Mouse (Mus musculus) bone marrow, adult 2 months (tissue): ENCODE measurements around the gene Rhox2e. TPM values are rescaled to one million over a fixed set of nuclear protein-coding genes. Genes with fewer than 3 reads are reported as not detected.
"Not testable (repeated sequence)": the region's sequence is repeated elsewhere in the genome, so short reads cannot be mapped to it uniquely, and the experiment has no call there.

Experiments used
- H3K27ac ChIP-seq: fragments of 200-500 bp; 2 replicates; pipeline ENCODE4 v1.5.1; 2012; ENCODE audit warnings: low read depth, mild to moderate bottlenecking, control low read depth, inconsistent platforms, low read length; ENCODE audit not compliant: control insufficient read depth, poor library complexity, insufficient read depth
- H3K4me1 ChIP-seq: fragments of 200-500 bp; 2 replicates; pipeline ENCODE4 v1.6.1; 2011; ENCODE audit warnings: low read length; ENCODE audit not compliant: control insufficient read depth, insufficient read depth
- H3K4me3 ChIP-seq: fragments of 200-500 bp; replicated peaks from 2 replicates; pipeline ENCODE3; 2011; ENCODE audit warnings: mild to moderate bottlenecking, low read depth, low read length, control low read depth; ENCODE audit not compliant: control insufficient read depth
- WGBS: fragments of 180-500 bp; shearing (Covaris S2); methylation state at CpG from one replicate; pipeline ENCODE4 v1.1.7; 2018; 5-methylcytosine and 5-hydroxymethylcytosine counted together
- polyA plus RNA-seq: library from polyadenylated mRNA; stranded (reverse); fragments of >200 nt; gene quantifications from 2 replicates; pipeline ENCODE4 v1.2.4, GENCODE M21; 2011; ENCODE audit warnings: low replicate concordance; ENCODE audit not compliant: missing spikeins, insufficient read depth, insufficient read length

Gene Rhox2e
- not detected in 2 replicates for polyA plus RNA-seq

GRCm38 (mm10) chrX:37530152-37530551 lies at the start of gene Rhox2e:
Gene Rhox2e (plus strand): TSS chrX:37530452.
- not testable (repeated sequence) for H3K27ac ChIP-seq, H3K4me3 ChIP-seq, H3K4me1 ChIP-seq
- 92% methylated on average over 2 of the region's 8 CpGs for WGBS

- H3K4me3 ChIP-seq, H3K4me1 ChIP-seq, H3K27ac ChIP-seq: not testable (repeated sequence)
- 91% methylated on average over 12 of the region's 18 CpGs for WGBS
Measured at GRCm38 (mm10) chrX:37514059-37514458, 16.2 kb upstream of the Rhox2e start, which contains the start of gene Rhox4d. Gene Rhox4d (plus strand): TSS chrX:37514359.

- not testable (repeated sequence) for H3K27ac ChIP-seq, H3K4me1 ChIP-seq, H3K4me3 ChIP-seq
- WGBS, result 86% methylated on average over 1 of the region's 4 CpGs
Measured at GRCm38 (mm10) chrX:37541719-37542118, 11.5 kb downstream of the Rhox2e start, which contains the start of gene Rhox3e. Gene Rhox3e (plus strand): TSS chrX:37542019.

GRCm38 (mm10) chrX:37557112-37557511 lies 26.9 kb downstream of the Rhox2e start, which contains the start of gene Rhox4e:
Gene Rhox4e (plus strand): TSS chrX:37557412.
- H3K27ac ChIP-seq, H3K4me1 ChIP-seq, H3K4me3 ChIP-seq: not testable (repeated sequence)
- 80% methylated on average over 10 of the region's 18 CpGs for WGBS

- H3K4me3 ChIP-seq, H3K27ac ChIP-seq, H3K4me1 ChIP-seq: not testable (repeated sequence)
- WGBS, result 80% methylated on average over 8 of the region's 8 CpGs
Measured at GRCm38 (mm10) chrX:37571105-37571504, 40.9 kb downstream of the Rhox2e start, which contains the start of gene Rhox2f. Gene Rhox2f (plus strand): TSS chrX:37571405.

- WGBS, result 41% methylated on average over 2 of the region's 2 CpGs
- H3K4me1 ChIP-seq, H3K4me3 ChIP-seq, H3K27ac ChIP-seq: not testable (repeated sequence)
Measured at GRCm38 (mm10) chrX:37572638-37573037, 42.4 kb downstream of the Rhox2e start.

GRCm38 (mm10) chrX:37580692-37581091 lies 50.4 kb downstream of the Rhox2e start, which contains the start of gene Rhox3f:
Gene Rhox3f (plus strand): TSS chrX:37580992.
- not testable (repeated sequence) for H3K27ac ChIP-seq, H3K4me1 ChIP-seq, H3K4me3 ChIP-seq

Other genes starting within 250 kb of the Rhox2e start
- not detected in 2 replicates for gene Rhox3a2, start 150.4 kb upstream of the Rhox2e start, polyA plus RNA-seq
- not detected in 2 replicates for gene Rhox4a2, start 139.6 kb upstream of the Rhox2e start, polyA plus RNA-seq
- not detected in 2 replicates for gene Rhox2b, start 118.4 kb upstream of the Rhox2e start, polyA plus RNA-seq
- not detected in 2 replicates for gene Rhox4b, start 98.0 kb upstream of the Rhox2e start, polyA plus RNA-seq
- gene Rhox2c, start 76.8 kb upstream of the Rhox2e start, polyA plus RNA-seq, result not detected in 2 replicates
- gene Rhox3c, start 71.9 kb upstream of the Rhox2e start, polyA plus RNA-seq, result not detected in 2 replicates
- not detected in 2 replicates for gene Rhox4c, start 50.1 kb upstream of the Rhox2e start, polyA plus RNA-seq
- gene Rhox2d, start 37.0 kb upstream of the Rhox2e start, polyA plus RNA-seq, result not detected in 2 replicates
- gene Rhox4d, start 16.1 kb upstream of the Rhox2e start, polyA plus RNA-seq, result not detected in 2 replicates
- not detected in 2 replicates for gene Rhox3e, start 11.6 kb downstream of the Rhox2e start, polyA plus RNA-seq
- gene Rhox4e, start 27.0 kb downstream of the Rhox2e start, polyA plus RNA-seq, result not detected in 2 replicates
- gene Rhox2f, start 41.0 kb downstream of the Rhox2e start, polyA plus RNA-seq, result not detected in 2 replicates
- gene Rhox3f, start 50.5 kb downstream of the Rhox2e start, polyA plus RNA-seq, result not detected in 2 replicates
- gene Rhox4f, start 77.3 kb downstream of the Rhox2e start, polyA plus RNA-seq, result not detected in 2 replicates
- gene Rhox3g, start 98.2 kb downstream of the Rhox2e start, polyA plus RNA-seq, result not detected in 2 replicates
- not detected in 2 replicates for gene Rhox2g, start 113.0 kb downstream of the Rhox2e start, polyA plus RNA-seq
- gene Rhox4g, start 120.9 kb downstream of the Rhox2e start, polyA plus RNA-seq, result not detected in 2 replicates
- not detected in 2 replicates for gene Rhox3h, start 138.3 kb downstream of the Rhox2e start, polyA plus RNA-seq
- not detected in 2 replicates for gene Rhox2h, start 142.8 kb downstream of the Rhox2e start, polyA plus RNA-seq